Mouse (Mus musculus): Measurements from ENCODE around the gene Selenoi.

DNA sequence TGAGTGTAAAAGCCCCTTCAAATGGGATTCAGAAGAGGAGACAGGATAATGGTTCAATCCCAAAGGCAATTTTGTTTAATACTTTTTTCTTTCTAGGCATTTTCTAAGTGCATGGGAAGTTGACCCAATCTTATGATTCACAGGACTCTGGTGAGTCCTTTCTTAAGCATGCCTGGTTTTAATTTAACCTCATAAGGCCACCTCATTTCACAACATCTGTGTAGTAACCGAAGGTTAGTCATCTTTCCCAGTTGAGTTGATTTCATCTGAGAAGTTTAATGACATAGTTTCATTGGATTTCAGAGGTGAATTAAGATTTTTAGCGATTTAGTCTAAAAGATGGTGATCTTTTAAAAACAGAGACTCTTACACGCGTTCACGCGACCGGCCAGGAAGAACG, 9.7 kb upstream of the Selenoi start:
- no peak for TF ChIP-seq CTCF (IDR thresholded peaks at IDR 0.05; ENCODE audit: insufficient read depth, low read length)
- no peak for TF ChIP-seq POLR2A (IDR thresholded peaks at IDR 0.05; ENCODE audit: borderline replicate concordance, extremely low read depth, low read depth, low read length)

All from lung, adult 2 months (tissue).